Mouse (Mus musculus) erythroid progenitor cell, adult 5-6 weeks (primary cell): ENCODE data around the gene Efna5. TPM values are rescaled to one million over a fixed set of nuclear protein-coding genes. Genes with fewer than 3 reads are reported as not detected.

ENCODE experiments used
- ATAC-seq: replicated peaks from 2 replicates; pipeline ENCODE4 v1.8.0; 2016; ENCODE audit warnings: moderate number of reproducible peaks, mild to moderate bottlenecking, moderate TSS enrichment, inconsistent platforms; ENCODE audit not compliant: poor library complexity, low FRiP score, severe bottlenecking
- total RNA-seq, 2 experiments: library from RNA; stranded (forward) in 1 of 2; stranded (reverse) in 1 of 2; fragments of 150-400 nt in 1 of 2; fragments of 186-747, 209-891 nt in 1 of 2; gene quantifications; 2 replicates each; pipeline versions ENCODE4 v1.2.3 to v1.2.4; 2015 to 2017; ENCODE audit warnings: low replicate concordance in 2 of 2

Efna5 gene
- total RNA-seq, 2 experiments from 2014 or later = not detected

GRCm38 (mm10) chr17:62579618-62580017 is 301.5 kb downstream of the Efna5 start:
- ATAC-seq = no peak

- ATAC-seq = no peak
These were observed 306.4 kb downstream of the Efna5 start for GRCm38 (mm10) chr17:62574499-62575265.

GRCm38 (mm10) chr17:62570101-62570500 is 311.0 kb downstream of the Efna5 start:
- ATAC-seq = no peak

GRCm38 (mm10) chr17:62568019-62568418 is 313.1 kb downstream of the Efna5 start:
- no peak for ATAC-seq

GRCm38 (mm10) chr17:62565632-62566031 is 315.5 kb downstream of the Efna5 start:
- ATAC-seq = no peak

- ATAC-seq = no peak
These were observed 318.7 kb downstream of the Efna5 start for GRCm38 (mm10) chr17:62562439-62562838.

- no peak for ATAC-seq
These were observed 323.9 kb downstream of the Efna5 start for GRCm38 (mm10) chr17:62557215-62557614.
